Comparison of ENCODE assay signal across 19 mouse cellular contexts in the genomic region with DNA sequence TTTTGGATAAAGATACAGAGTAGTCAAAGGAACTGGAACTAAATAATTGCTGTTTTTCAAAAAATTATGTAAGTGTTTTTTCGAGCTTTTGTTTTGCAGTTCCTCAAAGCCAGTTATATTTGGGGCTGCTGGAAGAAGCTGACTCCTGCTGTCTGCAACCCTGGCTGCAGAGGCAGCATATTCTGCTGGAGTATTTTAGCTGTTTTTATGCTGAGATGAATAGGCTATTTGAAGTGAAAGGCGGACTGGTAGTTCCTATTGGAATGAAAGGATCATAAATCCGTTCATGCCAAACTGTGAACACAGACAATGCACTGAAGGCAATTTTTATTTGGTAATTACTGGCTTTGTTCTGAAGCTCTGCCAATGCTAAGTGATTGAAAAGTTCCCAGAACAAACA.
DNase-seq lines count a peak whose midpoint lies in the region; TF ChIP-seq lines count a peak whose summit lies in the region.
"Had no signal": no experiment of that assay in that cellular context is flagged by ENCODE, and none has a peak within 500 bp of the region (broad histone marks: within the 10 kb centered on the region; RNA-seq: fewer than 3 reads in every experiment).

No protein-coding gene starts in this region.

- no peak for DNase-seq in gastrocnemius, adult 2 months
- DNase-seq in gastrocnemius, postnatal 4 days (ENCODE audit: low spot score in 2 of 2) = no peak
- DNase-seq in left cerebral cortex, adult 2 months (ENCODE audit: extremely low spot score in 1 of 2, low spot score in 2 of 2) = no peak
- no peak for DNase-seq in left cerebral cortex, postnatal 4 days
- peak; percentile 72 for DNase-seq in brain, adult 2 months (ENCODE audit: low read depth, low spot score)
- DNase-seq in layer of hippocampus, adult 9-11 months = peak; percentile 62
- no peak for DNase-seq in spleen, adult 12 weeks (ENCODE audit: low spot score)
- DNase-seq: cerebellum, adult 11 months; cerebellum, postnatal 14 days; heart, adult 2 months; heart, postnatal 10 days; kidney, postnatal 10 days; right cerebral cortex, postnatal 14 days; thymus, postnatal 36 days had no signal

- no peak overlapping the region for H3K4me3 ChIP-seq in gastrocnemius, adult 2 months
- no peak overlapping the region for H3K4me3 ChIP-seq in left cerebral cortex, adult 2 months
- H3K4me3 ChIP-seq: heart, adult 2 months; limb, embryonic 12.5 days; liver, embryonic 15.5 days; megakaryocyte, embryonic 14.5 days had no signal

- intact Hi-C loops in gastrocnemius, adult 2 months (cut with DNase I) = no loop called here
- intact Hi-C loops in left cerebral cortex, adult 2 months (cut with DNase I) = loop anchor here (5.0 kb wide), 1 partner anchor 127 kb away; no protein-coding TSS in a partner anchor
- intact Hi-C loops in left cerebral cortex, postnatal 4 days (cut with DNase I) = no loop called here

- no peak for TF ChIP-seq CTCF in gastrocnemius, adult 2 months (IDR thresholded peaks at IDR 0.05)
- no peak; the same call in none of the 2 replicates for TF ChIP-seq CTCF in left cerebral cortex, adult 2 months (IDR thresholded peaks at IDR 0.05)

- peak overlapping the region; percentile 28; the same call in 1 of the 2 replicates for H3K27ac ChIP-seq in gastrocnemius, adult 2 months
- peak overlapping the region; percentile 20; the same call in 1 of the 2 replicates for H3K27ac ChIP-seq in left cerebral cortex, adult 2 months
- H3K27ac ChIP-seq: heart, adult 2 months; hindbrain, embryonic 14.5 days; limb, embryonic 12.5 days; liver, embryonic 15.5 days; stomach, postnatal 0 days had no signal

Comparison
In these comparisons a context has a peak if more than half of its experiments do, and no peak if none do; other contexts are left out.
1. DNase-seq: peak in brain, adult 2 months (single experiment) and layer of hippocampus, adult 9-11 months (single experiment); none in gastrocnemius, adult 2 months (single experiment), gastrocnemius, postnatal 4 days (0 of 2), left cerebral cortex, adult 2 months (0 of 2), left cerebral cortex, postnatal 4 days (single experiment) and spleen, adult 12 weeks (single experiment).